12 mouse cellular contexts compared by ENCODE assay signal in genomic region chr8:12917029-12917428, GRCm38 (mm10). TPM values are rescaled to one million over a fixed set of nuclear protein-coding genes. Genes with fewer than 3 reads are reported as not detected.
DNase-seq lines count a peak whose midpoint lies in the region; ATAC-seq lines count a peak whose summit lies in the region.
"Had no signal": no experiment of that assay in that cellular context is flagged by ENCODE, and none has a peak within 500 bp of the region (broad histone marks: within the 10 kb centered on the region; RNA-seq: fewer than 3 reads in every experiment).

No protein-coding gene starts in this region.

- no peak for DNase-seq in embryonic facial prominence, embryonic 10.5 days (ENCODE audit: low spot score)
- peak; percentile 59 to 60 for DNase-seq in cerebellum, postnatal 10 days
- no peak for DNase-seq in heart, embryonic 10.5 days (ENCODE audit: low spot score)
- no peak for DNase-seq in thymus, postnatal 14 days
- no peak for DNase-seq in urinary bladder, adult 18-20 months (ENCODE audit: low spot score in 2 of 2)

- no peak overlapping the region for H3K4me3 ChIP-seq in embryonic facial prominence, embryonic 12.5 days
- no peak overlapping the region for H3K4me3 ChIP-seq in embryonic facial prominence, embryonic 10.5 days
- H3K4me3 ChIP-seq in hindbrain, embryonic 13.5 days: peak overlapping the region; percentile 51
- H3K4me3 ChIP-seq in neural tube, embryonic 13.5 days: peak overlapping the region; percentile 54
- H3K4me3 ChIP-seq in heart, embryonic 10.5 days: no peak overlapping the region
- H3K4me3 ChIP-seq: heart, embryonic 13.5 days had no signal

- no peaks in the 10 kb centered on the region for H3K9me3 ChIP-seq in embryonic facial prominence, embryonic 12.5 days
- no peaks in the 10 kb centered on the region for H3K9me3 ChIP-seq in embryonic facial prominence, embryonic 10.5 days
- H3K9me3 ChIP-seq in hindbrain, embryonic 13.5 days: no peaks in the 10 kb centered on the region
- no peaks in the 10 kb centered on the region for H3K9me3 ChIP-seq in neural tube, embryonic 13.5 days
- no peaks in the 10 kb centered on the region for H3K9me3 ChIP-seq in heart, embryonic 10.5 days
- H3K9me3 ChIP-seq: G1E; heart, embryonic 13.5 days; limb, embryonic 15.5 days had no signal

- 82% methylated on average over 3 of the region's 3 CpGs for WGBS in embryonic facial prominence, embryonic 12.5 days
- 92% methylated on average over 3 of the region's 3 CpGs for WGBS in embryonic facial prominence, embryonic 10.5 days
- WGBS in hindbrain, embryonic 13.5 days: 81% methylated on average over 3 of the region's 3 CpGs
- 75% methylated on average over 3 of the region's 3 CpGs for WGBS in neural tube, embryonic 13.5 days
- WGBS in heart, embryonic 10.5 days: 75% methylated on average over 3 of the region's 3 CpGs

- H3K36me3 ChIP-seq in embryonic facial prominence, embryonic 12.5 days: no peaks in the 10 kb centered on the region
- peaks cover 14% of the 10 kb centered on the region for H3K36me3 ChIP-seq in embryonic facial prominence, embryonic 10.5 days (replicated peaks)
- H3K36me3 ChIP-seq in hindbrain, embryonic 13.5 days: peaks cover 9% of the 10 kb centered on the region; the same call in 1 of the 2 replicates
- H3K36me3 ChIP-seq in neural tube, embryonic 13.5 days: no peaks in the 10 kb centered on the region
- 0 out of 2 replicates have a peak, but pooled peaks cover 5% of the 10 kb centered on the region for H3K36me3 ChIP-seq in heart, embryonic 10.5 days
- H3K36me3 ChIP-seq: G1E; heart, embryonic 13.5 days; limb, embryonic 15.5 days had no signal

- H3K9ac ChIP-seq in embryonic facial prominence, embryonic 12.5 days: no peak overlapping the region
- peak overlapping the region; percentile 85 for H3K9ac ChIP-seq in hindbrain, embryonic 13.5 days
- peak overlapping the region; percentile 84 for H3K9ac ChIP-seq in neural tube, embryonic 13.5 days
- H3K9ac ChIP-seq: heart, embryonic 13.5 days; limb, embryonic 15.5 days had no signal

- no peaks in the 10 kb centered on the region for H3K27me3 ChIP-seq in embryonic facial prominence, embryonic 12.5 days
- peaks cover 13% of the 10 kb centered on the region for H3K27me3 ChIP-seq in embryonic facial prominence, embryonic 10.5 days (replicated peaks; ENCODE audit: low read depth, poor library complexity, severe bottlenecking)
- H3K27me3 ChIP-seq in hindbrain, embryonic 13.5 days: no peaks in the 10 kb centered on the region
- no peaks in the 10 kb centered on the region for H3K27me3 ChIP-seq in neural tube, embryonic 13.5 days
- peaks cover 30% of the 10 kb centered on the region; the same call in 1 of the 2 replicates for H3K27me3 ChIP-seq in heart, embryonic 10.5 days (ENCODE audit: insufficient read depth, poor library complexity, severe bottlenecking)
- H3K27me3 ChIP-seq: limb, embryonic 15.5 days had no signal

- peaks cover 23% of the 10 kb centered on the region for H3K4me1 ChIP-seq in embryonic facial prominence, embryonic 12.5 days
- H3K4me1 ChIP-seq in embryonic facial prominence, embryonic 10.5 days: peaks cover 27% of the 10 kb centered on the region
- H3K4me1 ChIP-seq in hindbrain, embryonic 13.5 days (replicated peaks): peaks cover 52% of the 10 kb centered on the region
- H3K4me1 ChIP-seq in neural tube, embryonic 13.5 days (replicated peaks): peaks cover 42% of the 10 kb centered on the region
- peaks cover 20% of the 10 kb centered on the region for H3K4me1 ChIP-seq in heart, embryonic 10.5 days

- no peak overlapping the region for H3K27ac ChIP-seq in embryonic facial prominence, embryonic 12.5 days
- H3K27ac ChIP-seq in embryonic facial prominence, embryonic 10.5 days (replicated peaks): no peak overlapping the region
- peak overlapping the region; percentile 82; the same call in 1 of the 2 replicates for H3K27ac ChIP-seq in hindbrain, embryonic 13.5 days
- peak overlapping the region; percentile 86 for H3K27ac ChIP-seq in neural tube, embryonic 13.5 days (replicated peaks)
- no peak overlapping the region for H3K27ac ChIP-seq in heart, embryonic 10.5 days
- H3K27ac ChIP-seq: heart, embryonic 13.5 days; limb, embryonic 15.5 days had no signal

- peak overlapping the region; percentile 90; the same call in 1 of the 2 replicates for H3K4me2 ChIP-seq in embryonic facial prominence, embryonic 12.5 days (replicated peaks)
- peak overlapping the region; percentile 93 for H3K4me2 ChIP-seq in hindbrain, embryonic 13.5 days
- peak overlapping the region; percentile 91 for H3K4me2 ChIP-seq in neural tube, embryonic 13.5 days
- H3K4me2 ChIP-seq: limb, embryonic 15.5 days had no signal

- ATAC-seq in embryonic facial prominence, embryonic 12.5 days (ENCODE audit: insufficient number of reproducible peaks, insufficient read depth, low FRiP score, low TSS enrichment): no peak
- ATAC-seq in hindbrain, embryonic 13.5 days (ENCODE audit: low FRiP score): no peak
- no peak for ATAC-seq in neural tube, embryonic 13.5 days (ENCODE audit: low read depth)
- ATAC-seq: intestine, postnatal 0 days had no signal

RNA-seq across cellular contexts. Expression of gene Mcf2l, which starts 43.4 kb away (rescaled TPM):
- polyA plus RNA-seq in embryonic facial prominence, embryonic 12.5 days (2016; fragmentation: Nextera tagmentation; extraction: Ambion mirVana): 24.9 and 25.6 TPM in 2 replicates
- 15.8 and 17.4 TPM in 2 replicates for polyA plus RNA-seq in embryonic facial prominence, embryonic 10.5 days (2016; fragmentation: Nextera tagmentation; extraction: Ambion mirVana)
- polyA plus RNA-seq in hindbrain, embryonic 13.5 days (2015; fragmentation: Nextera tagmentation; extraction: Ambion mirVana): 119 and 125 TPM in 2 replicates
- polyA plus RNA-seq in neural tube, embryonic 13.5 days (2015; fragmentation: Nextera tagmentation; extraction: Ambion mirVana): 107 and 116 TPM in 2 replicates
- 8.3 and 9.1 TPM in 2 replicates for polyA plus RNA-seq in heart, embryonic 10.5 days (2016; fragmentation: Nextera tagmentation; extraction: Ambion mirVana)
- polyA plus RNA-seq: G1E had no signal

Comparison
In these comparisons a context has a peak if more than half of its experiments do, and no peak if none do; other contexts are left out.
1. H3K27ac ChIP-seq: peak in hindbrain, embryonic 13.5 days (single experiment) and neural tube, embryonic 13.5 days (single experiment); none in embryonic facial prominence, embryonic 12.5 days (single experiment), embryonic facial prominence, embryonic 10.5 days (single experiment) and heart, embryonic 10.5 days (single experiment).
2. H3K4me3 ChIP-seq: peak in hindbrain, embryonic 13.5 days (single experiment) and neural tube, embryonic 13.5 days (single experiment); none in embryonic facial prominence, embryonic 12.5 days (single experiment), embryonic facial prominence, embryonic 10.5 days (single experiment) and heart, embryonic 10.5 days (single experiment).
3. DNase-seq: peak in cerebellum, postnatal 10 days (2 of 2); none in embryonic facial prominence, embryonic 10.5 days (single experiment), heart, embryonic 10.5 days (single experiment), thymus, postnatal 14 days (single experiment) and urinary bladder, adult 18-20 months (0 of 2).
4. Peak in every context shown above with its lines, with median percentiles within 50 percentile points of each other: H3K4me2 ChIP-seq.